Mouse (Mus musculus) intestine, postnatal 0 days (tissue): ENCODE data around the gene Psd. TPM values are rescaled to one million over a fixed set of nuclear protein-coding genes. Genes with fewer than 3 reads are reported as not detected.

Experiments used
- ATAC-seq: fragments of 200-750 bp; cut with Nextera tagmentation; 2 replicates; pipeline ENCODE4 v1.8.0; 2017; ENCODE audit warnings: mild to moderate bottlenecking, moderate TSS enrichment, moderate library complexity
- H3K27ac ChIP-seq: fragments of 300-500 bp; sonication (generic); 2 replicates; pipeline ENCODE4 v1.5.1; 2014; ENCODE audit warnings: mild to moderate bottlenecking, low read depth, low read length, moderate library complexity
- H3K27me3 ChIP-seq: fragments of 300-500 bp; sonication (generic); replicated peaks from 2 replicates; pipeline ENCODE4 v1.6.1; 2014; ENCODE audit warnings: low read length, mixed read lengths; ENCODE audit not compliant: control insufficient read depth, insufficient read depth
- H3K36me3 ChIP-seq: fragments of 300-500 bp; sonication (generic); 2 replicates; pipeline ENCODE4 v1.6.1; 2014; ENCODE audit warnings: mild to moderate bottlenecking, moderate library complexity; ENCODE audit not compliant: control insufficient read depth, insufficient read depth
- H3K4me1 ChIP-seq: fragments of 300-500 bp; sonication (generic); replicated peaks from 2 replicates; pipeline ENCODE4 v1.6.1; 2014; ENCODE audit warnings: antibody characterized with exemption, low read length, mixed read lengths; ENCODE audit not compliant: control insufficient read depth, insufficient read depth
- H3K4me2 ChIP-seq: fragments of 300-500 bp; sonication (generic); replicated peaks from 2 replicates; pipeline ENCODE4 v1.6.1; 2014; ENCODE audit warnings: low read depth, mild to moderate bottlenecking, moderate library complexity
- H3K4me3 ChIP-seq: fragments of 300-500 bp; sonication (generic); 2 replicates; pipeline ENCODE4 v1.5.1; 2014; ENCODE audit warnings: low read depth, low read length
- H3K9ac ChIP-seq: fragments of 300-500 bp; sonication (generic); 2 replicates; pipeline ENCODE4 v1.6.1; 2014; ENCODE audit warnings: mild to moderate bottlenecking, low read depth, low read length
- H3K9me3 ChIP-seq: fragments of 300-500 bp; sonication (generic); 2 replicates; pipeline ENCODE4 v1.6.1; 2016; ENCODE audit warnings: mixed run types; ENCODE audit not compliant: control insufficient read depth
- CTCF ChIP-seq: sonication (generic); IDR thresholded peaks from 2 replicates; pipeline ENCODE4 v1.5.1; 2016; ENCODE audit warnings: low read depth, mild to moderate bottlenecking, control low read depth, antibody characterized with exemption, moderate library complexity
- WGBS: fragments of 180-500 bp; shearing (Covaris S2); extraction: QIAGEN DNeasy Blood & Tissue Kit; methylation state at CpG from one replicate; pipeline ENCODE4 v1.1.7; 2014; 5-methylcytosine and 5-hydroxymethylcytosine counted together
- polyA plus RNA-seq: library from polyadenylated mRNA; unstranded; fragments of >200 nt; fragmentation: Nextera tagmentation; extraction: Ambion mirVana; gene quantifications from 2 replicates; pipeline ENCODE4 v1.2.1, GENCODE M21; 2015

The Psd gene
- polyA plus RNA-seq, 1 experiment from 2014 or later, result 30.1 TPM

GRCm38 (mm10) chr19:46327531-46328064 lies 642 bp upstream of the Psd start:
- Histone ChIP-seq H3K27ac (peak overlapping the region; percentile 82; the same call in 1 of the 2 replicates), H3K27me3 (peaks cover 36% of the 10 kb centered on the region), H3K4me2 (peak overlapping the region; percentile 94), H3K4me3 (peak overlapping the region; percentile 66), H3K9ac (peak overlapping the region; percentile 62; the same call in 1 of the 2 replicates), H3K36me3 (peaks cover 22% of the 10 kb centered on the region), H3K4me1 (peaks cover 15% of the 10 kb centered on the region; the same call in 1 of the 2 replicates), H3K9me3 (no peaks in the 10 kb centered on the region)
- no peak for TF ChIP-seq CTCF
- ATAC-seq, result no peak
- WGBS, result 21% methylated on average over 14 of the region's 14 CpGs

- H3K27me3 ChIP-seq, result peaks cover 41% of the 10 kb centered on the region
- H3K4me3 ChIP-seq, result peak overlapping the region; percentile 66
- peaks cover 11% of the 10 kb centered on the region for H3K36me3 ChIP-seq
- peaks cover 18% of the 10 kb centered on the region; the same call in 1 of the 2 replicates for H3K4me1 ChIP-seq
- 11% methylated on average over 29 of the region's 29 CpGs for WGBS
- no peak overlapping the region for H3K27ac ChIP-seq
- peak overlapping the region; percentile 94 for H3K4me2 ChIP-seq
- H3K9me3 ChIP-seq, result no peaks in the 10 kb centered on the region
- no peak for ATAC-seq
- TF ChIP-seq CTCF, result no peak
- no peak overlapping the region for H3K9ac ChIP-seq
These were observed 769 bp downstream of the Psd start for GRCm38 (mm10) chr19:46326019-46326755.

- TF ChIP-seq CTCF, result no peak
- Histone ChIP-seq H3K36me3 (no peaks in the 10 kb centered on the region), H3K9ac (no peak overlapping the region), H3K4me1 (peaks cover 17% of the 10 kb centered on the region; the same call in 1 of the 2 replicates), H3K4me3 (no peak overlapping the region), H3K27me3 (peaks cover 52% of the 10 kb centered on the region), H3K9me3 (no peaks in the 10 kb centered on the region), H3K27ac (no peak overlapping the region), H3K4me2 (no peak overlapping the region)
- no peak for ATAC-seq
- WGBS, result 64% methylated on average over 5 of the region's 5 CpGs
These were observed 2.0 kb downstream of the Psd start for GRCm38 (mm10) chr19:46324918-46325317.

GRCm38 (mm10) chr19:46324366-46324765 lies 2.6 kb downstream of the Psd start:
- ATAC-seq, result no peak
- Histone ChIP-seq H3K4me1 (peaks cover 12% of the 10 kb centered on the region; the same call in 1 of the 2 replicates), H3K27me3 (peaks cover 56% of the 10 kb centered on the region), H3K27ac (no peak overlapping the region), H3K9me3 (no peaks in the 10 kb centered on the region), H3K4me2 (no peak overlapping the region), H3K36me3 (no peaks in the 10 kb centered on the region), H3K4me3 (no peak overlapping the region), H3K9ac (no peak overlapping the region)
- TF ChIP-seq CTCF, result no peak
- 68% methylated on average over 11 of the region's 11 CpGs for WGBS

- Histone ChIP-seq H3K27me3 (peaks cover 60% of the 10 kb centered on the region), H3K4me1 (peaks cover 8% of the 10 kb centered on the region; the same call in 1 of the 2 replicates), H3K9ac (no peak overlapping the region), H3K4me2 (no peak overlapping the region), H3K4me3 (no peak overlapping the region), H3K36me3 (no peaks in the 10 kb centered on the region), H3K9me3 (no peaks in the 10 kb centered on the region), H3K27ac (no peak overlapping the region)
- 67% methylated on average over 5 of the region's 5 CpGs for WGBS
- no peak for TF ChIP-seq CTCF
- no peak for ATAC-seq
These were observed 3.2 kb downstream of the Psd start for GRCm38 (mm10) chr19:46323716-46324115.

- no peak overlapping the region for H3K9ac ChIP-seq
- no peak for ATAC-seq
- H3K9me3 ChIP-seq, result no peaks in the 10 kb centered on the region
- no peak overlapping the region for H3K4me3 ChIP-seq
- H3K4me1 ChIP-seq, result peaks cover 8% of the 10 kb centered on the region; the same call in 1 of the 2 replicates
- no peak overlapping the region for H3K27ac ChIP-seq
- H3K36me3 ChIP-seq, result no peaks in the 10 kb centered on the region
- TF ChIP-seq CTCF, result no peak
- no peak overlapping the region for H3K4me2 ChIP-seq
- peaks cover 67% of the 10 kb centered on the region for H3K27me3 ChIP-seq
- 77% methylated on average over 13 of the region's 13 CpGs for WGBS
These were observed 3.9 kb downstream of the Psd start for GRCm38 (mm10) chr19:46322996-46323572.
